Mouse (Mus musculus): ENCODE measurements around the gene Arhgef7. TPM values are rescaled to one million over a fixed set of nuclear protein-coding genes. Genes with fewer than 3 reads are reported as not detected.
A peak's percentile ranks its signal among the peaks of the same experiment; 100 is the strongest.

Arhgef7 gene
- polyA plus RNA-seq, 1 experiment from 2014 or later: 73.1 TPM

- Histone ChIP-seq H3K27me3 (peaks cover 17% of the 10 kb centered on the region), H3K27ac (replicated peaks) (no peak overlapping the region), H3K9ac (replicated peaks) (peak overlapping the region; percentile 37; the same call in 1 of the 2 replicates), H3K4me2 (replicated peaks) (peak overlapping the region; percentile 45), H3K9me3 (no peaks in the 10 kb centered on the region), H3K36me3 (no peaks in the 10 kb centered on the region), H3K4me1 (no peaks in the 10 kb centered on the region), H3K4me3 (peak overlapping the region; percentile 14; the same call in 1 of the 2 replicates)
- 37% methylated on average over 26 of the region's 26 CpGs for WGBS
- peak; percentile 79 for ATAC-seq (ENCODE audit: low FRiP score, low read depth)
These were observed 27.2 kb upstream of the Arhgef7 start for GRCm38 (mm10) chr8:11700060-11701032.

- H3K4me3 ChIP-seq: peak within 1 kb of the TSS; percentile 14; the same call in 1 of the 2 replicates
- H3K4me1 ChIP-seq: no peaks in the 10 kb centered on the region
- H3K27me3 ChIP-seq: peaks cover 17% of the 10 kb centered on the region
- no peaks in the 10 kb centered on the region for H3K36me3 ChIP-seq
- WGBS: 81% methylated on average over 6 of the region's 6 CpGs
- no peaks in the 10 kb centered on the region for H3K9me3 ChIP-seq
- peak within 1 kb of the TSS; percentile 37; the same call in 1 of the 2 replicates for H3K9ac ChIP-seq (replicated peaks)
- no peak for ATAC-seq (ENCODE audit: low FRiP score, low read depth)
- H3K27ac ChIP-seq (replicated peaks): no peak within 1 kb of the TSS
- H3K4me2 ChIP-seq (replicated peaks): peak within 1 kb of the TSS; percentile 45
These were observed 26.5 kb upstream of the Arhgef7 start, which contains the start of gene 1700016D06Rik for GRCm38 (mm10) chr8:11701033-11701362. 1700016D06Rik (minus strand) TSS chr8:11701063.

- no peaks in the 10 kb centered on the region for H3K4me1 ChIP-seq
- H3K9ac ChIP-seq (replicated peaks): no peak overlapping the region
- WGBS: 85% methylated on average over 6 of the region's 6 CpGs
- H3K27ac ChIP-seq (replicated peaks): no peak overlapping the region
- H3K9me3 ChIP-seq: no peaks in the 10 kb centered on the region
- ATAC-seq (ENCODE audit: low FRiP score, low read depth): no peak
- H3K4me3 ChIP-seq: no peak overlapping the region
- no peak overlapping the region for H3K4me2 ChIP-seq (replicated peaks)
- no peaks in the 10 kb centered on the region for H3K36me3 ChIP-seq
- peaks cover 17% of the 10 kb centered on the region for H3K27me3 ChIP-seq
These were observed 26.1 kb upstream of the Arhgef7 start for GRCm38 (mm10) chr8:11701428-11701827.

GRCm38 (mm10) chr8:11703789-11704188, 23.7 kb upstream of the Arhgef7 start:
- no peaks in the 10 kb centered on the region for H3K36me3 ChIP-seq
- H3K4me2 ChIP-seq (replicated peaks): no peak overlapping the region
- no peak overlapping the region for H3K27ac ChIP-seq (replicated peaks)
- H3K9me3 ChIP-seq: no peaks in the 10 kb centered on the region
- H3K27me3 ChIP-seq: peaks cover 17% of the 10 kb centered on the region
- no peak overlapping the region for H3K4me3 ChIP-seq
- ATAC-seq (ENCODE audit: low FRiP score, low read depth): no peak
- H3K9ac ChIP-seq (replicated peaks): no peak overlapping the region
- WGBS: 87% methylated on average over 5 of the region's 5 CpGs
- no peaks in the 10 kb centered on the region for H3K4me1 ChIP-seq

GRCm38 (mm10) chr8:11704716-11705420, 22.7 kb upstream of the Arhgef7 start:
- no peaks in the 10 kb centered on the region for H3K9me3 ChIP-seq
- no peak for ATAC-seq (ENCODE audit: low FRiP score, low read depth)
- no peaks in the 10 kb centered on the region for H3K4me1 ChIP-seq
- WGBS: 71% methylated on average over 6 of the region's 6 CpGs
- H3K36me3 ChIP-seq: no peaks in the 10 kb centered on the region
- no peak overlapping the region for H3K4me2 ChIP-seq (replicated peaks)
- H3K4me3 ChIP-seq: no peak overlapping the region
- no peak overlapping the region for H3K27ac ChIP-seq (replicated peaks)
- peaks cover 10% of the 10 kb centered on the region for H3K27me3 ChIP-seq
- no peak overlapping the region for H3K9ac ChIP-seq (replicated peaks)

- no peak overlapping the region for H3K4me2 ChIP-seq (replicated peaks)
- WGBS: 89% methylated on average over 12 of the region's 12 CpGs
- H3K27ac ChIP-seq (replicated peaks): no peak overlapping the region
- no peaks in the 10 kb centered on the region for H3K36me3 ChIP-seq
- peaks cover 7% of the 10 kb centered on the region; the same call in 1 of the 2 replicates for H3K27me3 ChIP-seq
- no peak for ATAC-seq (ENCODE audit: low FRiP score, low read depth)
- H3K4me3 ChIP-seq: no peak overlapping the region
- no peaks in the 10 kb centered on the region for H3K9me3 ChIP-seq
- peaks cover 2% of the 10 kb centered on the region; the same call in 1 of the 2 replicates for H3K4me1 ChIP-seq
- no peak overlapping the region for H3K9ac ChIP-seq (replicated peaks)
These were observed 21.7 kb upstream of the Arhgef7 start for GRCm38 (mm10) chr8:11705818-11706217.

- Histone ChIP-seq H3K9ac (replicated peaks) (peak overlapping the region; percentile 34; the same call in 1 of the 2 replicates), H3K4me1 (peaks cover 6% of the 10 kb centered on the region; the same call in 1 of the 2 replicates), H3K27ac (replicated peaks) (no peak overlapping the region), H3K27me3 (no peaks in the 10 kb centered on the region; the same call in 1 of the 2 replicates), H3K4me2 (replicated peaks) (no peak overlapping the region), H3K9me3 (no peaks in the 10 kb centered on the region), H3K4me3 (no peak overlapping the region), H3K36me3 (no peaks in the 10 kb centered on the region)
- WGBS: 24% methylated on average over 3 of the region's 3 CpGs
- no peak for ATAC-seq (ENCODE audit: low FRiP score, low read depth)
These were observed 19.8 kb upstream of the Arhgef7 start for GRCm38 (mm10) chr8:11707701-11708100.

GRCm38 (mm10) chr8:11708815-11709214, 18.7 kb upstream of the Arhgef7 start:
- Histone ChIP-seq H3K9ac (replicated peaks) (no peak overlapping the region), H3K27ac (replicated peaks) (no peak overlapping the region), H3K9me3 (no peaks in the 10 kb centered on the region), H3K4me1 (peaks cover 6% of the 10 kb centered on the region; the same call in 1 of the 2 replicates), H3K4me2 (replicated peaks) (no peak overlapping the region), H3K4me3 (no peak overlapping the region), H3K36me3 (no peaks in the 10 kb centered on the region), H3K27me3 (no peaks in the 10 kb centered on the region; the same call in 1 of the 2 replicates)
- no peak for ATAC-seq (ENCODE audit: low FRiP score, low read depth)
- WGBS: 60% methylated on average over 2 of the region's 2 CpGs

- 81% methylated on average over 3 of the region's 3 CpGs for WGBS
- H3K4me1 ChIP-seq: peaks cover 6% of the 10 kb centered on the region; the same call in 1 of the 2 replicates
- no peaks in the 10 kb centered on the region for H3K9me3 ChIP-seq
- ATAC-seq (ENCODE audit: low FRiP score, low read depth): no peak
- H3K27ac ChIP-seq (replicated peaks): no peak overlapping the region
- no peak overlapping the region for H3K4me3 ChIP-seq
- no peaks in the 10 kb centered on the region for H3K36me3 ChIP-seq
- H3K4me2 ChIP-seq (replicated peaks): no peak overlapping the region
- H3K27me3 ChIP-seq: no peaks in the 10 kb centered on the region; the same call in 1 of the 2 replicates
- H3K9ac ChIP-seq (replicated peaks): no peak overlapping the region
These were observed 18.0 kb upstream of the Arhgef7 start for GRCm38 (mm10) chr8:11709542-11709941.

- Histone ChIP-seq H3K36me3 (no peaks in the 10 kb centered on the region), H3K9ac (replicated peaks) (no peak overlapping the region), H3K9me3 (no peaks in the 10 kb centered on the region), H3K27ac (replicated peaks) (0 out of 2 replicates have a peak overlapping the region, but pooled peaks have one; percentile 17), H3K27me3 (no peaks in the 10 kb centered on the region; the same call in 1 of the 2 replicates), H3K4me2 (replicated peaks) (no peak overlapping the region), H3K4me3 (no peak overlapping the region), H3K4me1 (peaks cover 6% of the 10 kb centered on the region; the same call in 1 of the 2 replicates)
- 32% methylated on average over 5 of the region's 5 CpGs for WGBS
- ATAC-seq (ENCODE audit: low FRiP score, low read depth): no peak
These were observed 17.1 kb upstream of the Arhgef7 start for GRCm38 (mm10) chr8:11710415-11710814.

GRCm38 (mm10) chr8:11712244-11712643, 15.3 kb upstream of the Arhgef7 start:
- H3K27ac ChIP-seq (replicated peaks): no peak overlapping the region
- H3K27me3 ChIP-seq: no peaks in the 10 kb centered on the region; the same call in 1 of the 2 replicates
- H3K4me2 ChIP-seq (replicated peaks): no peak overlapping the region
- no peak overlapping the region for H3K4me3 ChIP-seq
- H3K9me3 ChIP-seq: no peaks in the 10 kb centered on the region
- H3K36me3 ChIP-seq: no peaks in the 10 kb centered on the region
- 87% methylated on average over 6 of the region's 6 CpGs for whole genome bisulfite sequencing
- ATAC-seq (ENCODE audit: low FRiP score, low read depth): no peak
- no peak overlapping the region for H3K9ac ChIP-seq (replicated peaks)
- peaks cover 6% of the 10 kb centered on the region; the same call in 1 of the 2 replicates for H3K4me1 ChIP-seq
